Mouse (Mus musculus) embryo, embryonic 10 days (tissue): Measurements from ENCODE around the gene Tchhl1.
"Not testable (repeated sequence)": the region's sequence is repeated elsewhere in the genome, so short reads cannot be mapped to it uniquely, and the experiment has no call there.

Experiments used
- DNase-seq: peaks from one replicate; pipeline ENCODE4 v3.0.0-alpha.2; 2015; ENCODE audit warnings: low spot score

Gene Tchhl1

DNA sequence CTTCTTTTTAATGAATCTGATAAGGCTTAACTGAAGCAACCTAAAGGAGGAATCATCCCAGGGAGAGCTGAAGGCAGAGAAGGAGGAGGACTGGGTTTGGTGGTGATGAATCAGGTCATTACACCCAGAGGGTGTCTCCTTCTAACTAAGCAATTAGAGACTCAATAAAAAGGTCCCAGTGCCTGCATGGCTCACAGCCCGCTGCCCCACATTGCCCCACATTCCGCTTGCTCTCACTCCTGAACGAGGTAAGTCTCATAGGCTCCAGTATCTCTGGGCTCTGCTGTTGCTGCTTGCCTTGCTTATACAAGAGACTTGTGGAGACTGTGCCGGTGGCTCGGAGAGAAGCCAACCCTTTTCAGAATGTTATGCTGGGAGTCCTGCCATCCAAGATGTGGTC is at the start of gene Tchhl1:
Gene Tchhl1 (plus strand): TSS at position 194 of the 400 bp plus-strand sequence.
- no peak for DNase-seq

GRCm38 (mm10) chr3:93431673-93432072 is 36.9 kb upstream of the Tchhl1 start:
- DNase-seq, result no peak

DNA sequence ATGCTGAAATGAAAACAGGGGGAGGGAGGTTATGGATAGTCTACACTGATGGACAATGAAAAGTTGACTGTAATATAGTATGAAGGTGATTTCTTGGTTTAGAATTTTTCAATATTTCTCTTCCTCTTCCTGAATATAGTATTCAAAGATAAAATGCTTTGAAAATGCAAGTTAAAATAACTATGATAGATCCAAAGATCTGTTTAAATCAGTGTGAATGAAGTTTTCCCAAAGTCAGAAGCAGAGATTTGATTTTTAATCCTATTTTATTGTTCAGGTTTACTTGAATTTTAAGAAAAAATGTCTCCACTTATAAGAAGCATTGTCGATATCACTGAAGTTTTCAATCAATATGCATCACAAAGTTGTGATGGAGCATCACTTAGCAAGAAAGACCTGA is 26.5 kb upstream of the Tchhl1 start, which contains the start of gene Tchh:
Gene Tchh (plus strand): TSS at position 301 of the 400 bp plus-strand sequence.
- no peak for DNase-seq

DNA sequence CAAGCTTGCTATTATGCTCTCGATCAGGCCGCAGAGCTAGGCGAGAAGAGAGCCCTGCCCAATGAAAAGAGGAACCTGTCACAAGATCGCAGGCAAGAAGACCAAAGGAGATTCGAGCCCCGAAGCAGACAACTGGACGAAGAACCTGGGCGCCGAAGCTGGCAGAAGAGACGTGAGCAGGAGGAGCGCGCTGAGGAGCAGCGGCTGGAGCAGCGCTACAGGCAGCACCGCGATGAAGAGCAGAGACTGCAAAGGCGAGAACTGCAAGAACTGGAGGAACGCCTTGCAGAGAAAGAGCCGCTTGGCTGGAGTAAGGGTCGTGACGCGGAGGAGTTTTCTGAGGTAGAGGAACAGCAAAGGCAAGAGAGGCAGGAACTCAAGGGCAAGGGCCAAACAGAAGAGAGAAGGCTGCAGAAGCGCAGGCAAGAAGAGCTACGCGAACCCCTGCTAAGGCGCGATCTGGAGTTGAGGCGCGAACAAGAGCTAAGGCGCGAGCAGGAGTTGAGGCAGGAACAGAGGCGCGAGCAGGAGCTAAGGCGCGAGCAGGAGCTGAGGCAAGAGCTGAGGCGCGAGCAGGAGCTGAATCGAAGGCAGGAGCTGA is 25.0 kb upstream of the Tchhl1 start:
- peak; percentile 64 for DNase-seq

DNA sequence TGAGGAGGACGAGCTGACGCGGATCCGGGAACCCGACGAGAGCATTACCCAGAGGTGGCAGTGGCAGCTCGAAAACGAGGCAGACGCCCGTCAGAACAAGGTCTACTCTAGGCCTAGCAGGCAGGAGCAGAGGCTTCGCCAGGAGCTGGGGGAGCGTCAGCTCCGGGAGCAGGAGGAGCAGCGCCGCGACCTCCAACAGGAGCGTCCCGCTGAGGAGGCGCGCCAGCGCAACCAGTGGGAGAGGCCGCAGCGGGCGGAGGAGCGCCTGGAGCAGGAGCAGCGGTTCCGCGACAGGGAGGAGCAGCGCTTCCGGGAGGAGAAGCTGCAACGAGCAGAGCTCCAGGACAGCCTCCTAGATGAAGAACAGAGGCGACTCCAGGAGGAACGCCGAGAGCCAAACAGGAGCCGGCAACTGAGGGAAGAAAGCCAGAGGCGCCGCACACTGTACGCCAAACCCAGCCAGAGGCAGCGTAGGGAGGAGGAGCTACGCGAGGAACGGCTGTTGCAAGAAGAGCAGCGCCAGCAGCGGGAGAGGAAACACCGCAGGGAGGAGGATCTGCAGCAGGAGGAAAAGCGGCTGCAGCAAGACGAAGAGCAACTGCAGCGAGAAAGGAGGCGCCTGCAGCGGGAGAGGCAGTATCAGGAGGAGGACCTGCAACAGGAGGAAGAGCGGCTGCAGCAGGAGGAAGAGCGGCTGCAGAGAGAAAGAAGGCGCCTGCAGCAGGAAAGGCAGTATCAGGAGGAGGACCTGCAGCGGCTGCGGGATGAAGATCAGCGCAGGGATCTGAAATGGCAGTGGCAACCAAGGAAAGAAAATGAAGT is 24.0 kb upstream of the Tchhl1 start:
- DNase-seq, result peak; percentile 87

DNA sequence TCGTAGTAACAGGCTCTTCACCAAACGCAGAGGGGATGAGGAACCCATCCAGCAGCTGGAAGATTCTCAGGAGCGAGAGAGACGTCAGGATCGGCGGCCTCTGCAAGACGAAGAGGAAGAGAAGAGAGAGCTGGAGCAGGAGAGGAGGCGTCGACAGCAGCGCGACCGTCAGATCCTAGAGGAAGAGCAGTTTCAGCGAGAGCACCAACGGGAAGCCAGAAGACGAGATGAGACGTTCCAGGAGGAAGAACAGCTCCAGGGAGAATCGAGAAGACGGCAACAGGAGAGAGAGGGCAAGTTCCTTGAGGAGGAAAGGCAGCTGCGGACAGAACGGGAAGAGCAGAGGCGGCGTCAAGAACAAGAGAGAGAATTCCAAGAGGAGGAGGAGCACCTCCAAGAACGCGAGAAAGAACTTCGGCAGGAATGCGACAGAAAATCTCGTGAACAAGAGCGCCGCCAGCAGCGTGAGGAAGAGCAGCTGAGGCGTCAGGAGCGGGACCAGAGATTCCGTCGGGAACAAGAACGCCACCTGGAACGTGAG is 23.3 kb upstream of the Tchhl1 start:
- peak; percentile 67 for DNase-seq

- DNase-seq, result peak; percentile 73
Measured at GRCm38 (mm10) chr3:93446128-93446755, 22.3 kb upstream of the Tchhl1 start.

GRCm38 (mm10) chr3:93446756-93447137 is 21.8 kb upstream of the Tchhl1 start:
- not testable (repeated sequence) for DNase-seq

DNA sequence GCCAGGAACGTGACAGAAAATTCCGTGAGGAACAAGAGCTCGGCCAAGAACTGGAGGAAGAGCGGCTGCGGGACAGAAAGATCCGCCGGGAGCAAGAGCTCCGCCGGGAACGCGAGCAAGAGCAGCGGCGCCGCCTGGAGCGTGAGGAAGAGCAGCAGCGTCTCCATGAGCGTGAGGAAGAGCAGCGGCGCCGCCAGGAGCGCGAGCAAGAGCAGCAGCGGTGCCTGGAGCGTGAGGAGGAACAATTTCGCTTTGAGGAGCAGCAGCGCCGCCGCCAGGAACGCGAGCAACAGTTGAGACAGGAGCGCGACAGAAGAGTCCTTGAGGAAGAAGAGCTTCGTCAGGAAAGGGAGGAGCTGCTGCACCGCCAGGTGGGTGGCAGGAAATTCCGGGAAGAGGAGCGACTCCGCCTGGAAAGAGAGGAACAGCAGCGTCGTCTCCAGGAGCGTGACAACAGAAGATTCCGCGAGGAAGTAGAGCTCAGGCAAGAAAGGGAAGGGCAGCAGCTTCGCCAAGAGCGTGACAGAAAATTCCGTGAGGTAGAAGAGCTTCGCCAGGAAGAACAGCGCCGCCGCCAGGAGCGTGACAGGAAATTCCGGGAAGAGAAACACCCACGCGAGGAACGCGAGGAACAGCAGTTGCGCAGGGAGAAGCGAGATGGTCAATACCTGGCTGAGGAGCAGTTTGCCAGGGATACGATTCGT is 21.3 kb upstream of the Tchhl1 start:
- DNase-seq, result peak; percentile 88

GRCm38 (mm10) chr3:93466556-93466955 is 2.0 kb upstream of the Tchhl1 start:
- DNase-seq, result no peak

- no peak for DNase-seq
Measured at GRCm38 (mm10) chr3:93467130-93467529, 1.4 kb upstream of the Tchhl1 start.

GRCm38 (mm10) chr3:93469629-93470028 is 1.1 kb downstream of the Tchhl1 start:
- no peak for DNase-seq

- no peak for DNase-seq
Measured at GRCm38 (mm10) chr3:93480053-93480452, 11.5 kb downstream of the Tchhl1 start.

- DNase-seq, result peak; percentile 32
Measured at GRCm38 (mm10) chr3:93481982-93482616, 13.5 kb downstream of the Tchhl1 start.

GRCm38 (mm10) chr3:93485611-93486010 is 17.1 kb downstream of the Tchhl1 start:
- no peak for DNase-seq

- no peak for DNase-seq
Measured at GRCm38 (mm10) chr3:93488541-93488940, 20.0 kb downstream of the Tchhl1 start.

DNA sequence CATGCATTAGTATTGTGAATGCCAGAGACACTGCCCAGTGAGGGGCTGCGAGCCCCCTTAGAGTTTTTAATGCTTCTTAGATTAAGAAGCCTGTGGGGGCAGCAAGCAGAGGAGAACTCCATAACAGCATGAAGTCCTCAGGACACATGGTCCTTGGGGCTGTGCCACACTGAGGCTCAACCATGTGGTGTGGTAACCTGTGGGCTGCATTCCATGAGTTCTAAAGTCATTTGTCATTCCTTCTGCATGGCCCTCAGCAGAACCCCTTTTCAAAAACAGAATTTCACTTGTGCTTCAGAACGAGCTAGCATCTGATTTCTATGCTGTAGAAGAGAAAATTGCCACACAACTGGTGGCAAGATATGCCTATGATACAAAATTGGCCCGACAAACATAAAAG is 23.6 kb downstream of the Tchhl1 start:
- no peak for DNase-seq

- DNase-seq, result peak; percentile 92
Measured at GRCm38 (mm10) chr3:93493992-93494391, 25.4 kb downstream of the Tchhl1 start.

- DNase-seq, result not testable (repeated sequence)
Measured at GRCm38 (mm10) chr3:93494774-93495173, 26.2 kb downstream of the Tchhl1 start.

GRCm38 (mm10) chr3:93497131-93497530 is 28.6 kb downstream of the Tchhl1 start:
- no peak for DNase-seq

DNA sequence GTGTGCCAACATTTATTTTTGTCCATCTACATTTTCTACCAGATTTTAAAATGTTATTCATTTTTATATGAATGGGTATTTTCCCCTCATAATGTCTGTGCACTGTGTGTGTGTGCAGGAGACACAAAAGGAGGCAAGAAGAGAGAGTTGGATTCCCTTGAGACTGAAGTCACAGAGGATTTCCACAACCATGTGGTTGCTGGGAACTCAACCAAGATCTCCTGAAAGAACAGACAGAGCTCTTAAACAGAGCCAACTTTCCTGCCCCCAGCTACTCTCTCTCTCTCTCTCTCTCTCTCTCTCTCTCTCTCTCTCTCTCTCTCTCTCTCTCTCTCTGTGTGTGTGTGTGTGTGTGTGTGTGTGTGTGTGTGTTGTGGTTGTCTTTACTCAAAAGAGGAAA is 30.6 kb downstream of the Tchhl1 start:
- no peak for DNase-seq
